Comparison of ENCODE assay signal across 8 mouse cellular contexts in the genomic region with DNA sequence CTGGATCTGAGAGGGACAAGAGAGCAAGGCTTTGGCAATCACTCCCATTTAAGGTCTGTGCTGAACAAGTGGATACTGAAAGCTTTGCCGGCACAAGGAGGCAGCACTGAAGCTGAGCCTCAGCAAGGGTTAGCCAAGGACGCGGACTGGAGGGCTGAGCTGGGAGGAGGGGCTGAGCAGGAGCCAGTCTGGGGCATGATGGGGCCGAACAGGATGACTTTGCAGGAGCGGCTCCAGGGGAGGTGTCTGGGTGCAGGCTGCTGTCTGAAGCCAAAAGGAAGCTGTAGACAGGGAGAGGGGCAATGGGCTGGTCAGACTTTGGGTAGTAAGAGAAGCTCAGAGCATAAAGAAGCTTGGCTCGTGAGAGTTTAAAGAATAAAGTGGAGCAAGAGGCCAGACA. TPM values are rescaled to one million over a fixed set of nuclear protein-coding genes. Genes with fewer than 3 reads are reported as not detected.
A peak's percentile ranks its signal among the peaks of the same experiment; 100 is the strongest.
DNase-seq lines count a peak whose midpoint lies in the region; ATAC-seq and TF ChIP-seq lines count a peak whose summit lies in the region.

No protein-coding gene starts in this region.

- no peak overlapping the region for H3K27ac ChIP-seq in embryonic fibroblast, embryonic 13.5 days (ENCODE audit: insufficient read depth, low read length)
- H3K27ac ChIP-seq in heart, embryonic 10.5 days = peak overlapping the region; percentile 69; the same call in 1 of the 2 replicates
- H3K27ac ChIP-seq in kidney, embryonic 14.5 days (ENCODE audit: low read depth, low read length) = no peak overlapping the region

- H3K4me1 ChIP-seq in embryonic fibroblast, embryonic 13.5 days (ENCODE audit: control insufficient read depth, insufficient read depth, low read length) = no peaks in the 10 kb centered on the region
- H3K4me1 ChIP-seq in heart, embryonic 10.5 days = peaks cover 31% of the 10 kb centered on the region
- peaks cover 4% of the 10 kb centered on the region; the same call in 1 of the 2 replicates for H3K4me1 ChIP-seq in kidney, embryonic 14.5 days (ENCODE audit: control insufficient read depth, insufficient read depth, low read length)

- peak; percentile 54; the same call in 1 of the 2 replicates for TF ChIP-seq CTCF in embryonic fibroblast, embryonic 13.5 days (IDR thresholded peaks at IDR 0.05; ENCODE audit: borderline replicate concordance, insufficient read depth, low read length)

- H3K9ac ChIP-seq in kidney, embryonic 14.5 days (ENCODE audit: low read depth, low read length) = no peak overlapping the region

- no peak overlapping the region for H3K4me2 ChIP-seq in kidney, embryonic 14.5 days (replicated peaks; ENCODE audit: low read depth, low read length)

- peak; percentile 72 for DNase-seq in MEL-GATA-1-ER (ENCODE audit: extremely low read depth, low read depth)
- peak; percentile 36 to 58 for DNase-seq in adrenal gland, postnatal 4 days (ENCODE audit: low spot score in 2 of 2)
- peak; percentile 91 for DNase-seq in heart, embryonic 10.5 days (ENCODE audit: low spot score)
- peak; percentile 80 to 88 for DNase-seq in lung, adult 18-20 months
- peak; percentile 72 for DNase-seq in ovary, postnatal 36 days (ENCODE audit: low spot score)

- no peaks in the 10 kb centered on the region for H3K27me3 ChIP-seq in heart, embryonic 10.5 days (ENCODE audit: insufficient read depth, poor library complexity, severe bottlenecking)
- no peaks in the 10 kb centered on the region for H3K27me3 ChIP-seq in kidney, embryonic 14.5 days (ENCODE audit: control insufficient read depth, insufficient read depth, low read length)

- H3K4me3 ChIP-seq in embryonic fibroblast, embryonic 13.5 days (ENCODE audit: insufficient read depth, low read length) = no peak overlapping the region
- H3K4me3 ChIP-seq in heart, embryonic 10.5 days = no peak overlapping the region
- H3K4me3 ChIP-seq in kidney, embryonic 14.5 days (ENCODE audit: low read length) = no peak overlapping the region

- no peaks in the 10 kb centered on the region for H3K36me3 ChIP-seq in heart, embryonic 10.5 days
- no peaks in the 10 kb centered on the region for H3K36me3 ChIP-seq in kidney, embryonic 14.5 days (ENCODE audit: control insufficient read depth, insufficient read depth, low read length)

- peak; percentile 79; the same call in 1 of the 2 replicates for ATAC-seq in kidney, embryonic 14.5 days (ENCODE audit: low FRiP score, low TSS enrichment)
- no peak for ATAC-seq in monocyte, adult 5-6 weeks (replicated peaks; ENCODE audit: insufficient number of reproducible peaks, low FRiP score, low TSS enrichment, poor library complexity, severe bottlenecking)

- WGBS in heart, embryonic 10.5 days = 10% methylated on average over 6 of the region's 6 CpGs
- 5% methylated on average over 6 of the region's 6 CpGs for WGBS in kidney, embryonic 14.5 days

- H3K9me3 ChIP-seq in heart, embryonic 10.5 days = no peaks in the 10 kb centered on the region
- H3K9me3 ChIP-seq in kidney, embryonic 14.5 days (ENCODE audit: control insufficient read depth, low read length) = no peaks in the 10 kb centered on the region

- TF ChIP-seq POLR2A in embryonic fibroblast, embryonic 13.5 days (IDR thresholded peaks at IDR 0.05; ENCODE audit: low read depth, low read length) = no peak

RNA-seq across cellular contexts. Expression of a gene that starts 48.2 kb away (rescaled TPM):
- total RNA-seq in adrenal gland, postnatal 4 days (2021) = 10 to 100 TPM; 63.7 to 69.5 TPM
- polyA plus RNA-seq in embryonic fibroblast, embryonic 13.5 days (2011; ENCODE audit: insufficient read length, low read depth, missing spikeins) = 1.8 and 4.1 TPM in 2 replicates
- 1.1 and 4.1 TPM in 2 replicates for polyA plus RNA-seq in heart, embryonic 10.5 days (2016; fragmentation: Nextera tagmentation; extraction: Ambion mirVana)
- polyA plus RNA-seq in kidney, embryonic 14.5 days (2014; fragmentation: Nextera tagmentation; extraction: Ambion mirVana) = 0.51 and 0.99 TPM in 2 replicates
- total RNA-seq in monocyte, adult 5-6 weeks (2017) = 6.7 to 12.9 TPM (median 12.1 TPM) in 3 replicates

RNA-seq across cellular contexts. Expression of a gene that starts 51.3 kb away (rescaled TPM):
- 10 to 100 TPM; 28.6 to 30.7 TPM for total RNA-seq in adrenal gland, postnatal 4 days (2021)
- 46.0 and 54.3 TPM in 2 replicates for polyA plus RNA-seq in embryonic fibroblast, embryonic 13.5 days (2011; ENCODE audit: insufficient read length, low read depth, missing spikeins)
- 3.6 and 3.9 TPM in 2 replicates for polyA plus RNA-seq in heart, embryonic 10.5 days (2016; fragmentation: Nextera tagmentation; extraction: Ambion mirVana)
- polyA plus RNA-seq in kidney, embryonic 14.5 days (2014; fragmentation: Nextera tagmentation; extraction: Ambion mirVana) = 4.3 and 4.7 TPM in 2 replicates
- total RNA-seq in monocyte, adult 5-6 weeks (2017) = 17.5 to 30.9 TPM (median 24.9 TPM) in 3 replicates
